Mouse (Mus musculus) embryo, embryonic 11.5 days (tissue): ENCODE measurements around the gene Bmp4.

Experiments
- DNase-seq: peaks from one replicate; pipeline ENCODE4 v3.0.0-alpha.2; 2012; ENCODE audit warnings: low read depth, low spot score

The Bmp4 gene

DNA sequence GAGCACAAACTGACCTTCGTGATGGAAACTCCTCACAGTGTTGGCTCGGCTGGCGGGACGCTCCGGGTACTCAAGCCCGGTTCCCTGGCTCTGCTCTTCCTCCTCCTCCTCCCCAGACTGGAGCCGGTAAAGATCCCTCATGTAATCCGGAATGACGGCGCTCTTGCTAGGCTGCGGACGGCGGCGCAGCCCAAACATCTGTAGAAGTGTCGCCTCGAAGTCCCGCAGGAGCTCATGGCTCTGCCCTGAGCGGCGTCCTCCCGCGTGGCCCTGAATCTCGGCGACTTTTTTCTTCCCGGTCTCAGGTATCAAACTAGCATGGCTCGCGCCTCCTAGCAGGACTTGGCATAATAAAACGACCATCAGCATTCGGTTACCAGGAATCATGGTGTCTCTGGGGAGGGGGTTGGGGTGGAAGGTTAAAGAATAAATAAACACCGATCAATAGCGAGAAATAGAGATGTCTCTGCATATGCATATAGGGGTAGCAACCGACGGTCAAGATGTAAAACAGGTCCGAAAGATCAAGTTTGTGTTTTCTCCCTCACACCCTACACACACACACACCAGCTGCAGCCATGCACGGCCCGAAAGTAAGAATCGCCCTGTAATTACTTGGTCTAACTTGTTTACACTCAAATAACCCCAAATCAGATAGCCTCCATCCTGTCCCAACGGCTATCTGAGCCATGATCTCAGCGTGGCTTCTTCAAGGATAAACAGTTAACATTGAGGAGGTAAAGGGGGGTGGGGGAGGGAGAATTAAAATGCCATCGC is 4.6 kb downstream of the Bmp4 start:
- no peak for DNase-seq

GRCm38 (mm10) chr14:46384946-46385691 is 5.3 kb downstream of the Bmp4 start:
- DNase-seq, result no peak

- DNase-seq, result no peak
Measured at GRCm38 (mm10) chr14:46381457-46381856, 9.0 kb downstream of the Bmp4 start.

DNA sequence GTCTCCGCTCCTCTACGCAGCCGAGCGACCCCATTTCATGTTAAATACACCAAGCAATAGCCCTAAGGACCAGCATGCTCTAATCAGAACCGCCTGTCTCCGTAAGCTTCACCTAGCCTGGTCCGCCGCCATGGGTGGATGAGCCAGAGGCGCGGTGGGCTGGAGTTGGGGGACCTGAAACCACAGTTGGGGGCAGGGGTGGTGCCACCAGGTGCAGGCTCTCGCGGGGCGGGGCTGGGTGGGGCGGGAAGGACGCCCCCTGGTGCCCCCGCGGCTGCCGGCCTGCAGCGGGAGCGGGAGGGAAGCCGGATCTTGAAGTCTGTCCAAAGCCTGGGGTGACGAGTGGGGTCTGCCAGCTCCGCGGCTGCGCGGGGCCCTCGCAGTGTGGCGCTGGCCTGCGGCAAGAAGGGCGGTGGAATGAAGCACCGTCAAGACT is 10.2 kb downstream of the Bmp4 start:
- DNase-seq, result no peak

GRCm38 (mm10) chr14:46379285-46379684 is 11.2 kb downstream of the Bmp4 start, which contains the start of gene Gm15217:
Gene Gm15217, plus strand, starts transcription at chr14:46379414.
- no peak for DNase-seq

GRCm38 (mm10) chr14:46375796-46376195 is 14.7 kb downstream of the Bmp4 start:
- DNase-seq, result no peak

GRCm38 (mm10) chr14:46372452-46372851 is 18.0 kb downstream of the Bmp4 start:
- DNase-seq, result no peak

- DNase-seq, result no peak
Measured at GRCm38 (mm10) chr14:46363209-46363608, 27.3 kb downstream of the Bmp4 start.

DNA sequence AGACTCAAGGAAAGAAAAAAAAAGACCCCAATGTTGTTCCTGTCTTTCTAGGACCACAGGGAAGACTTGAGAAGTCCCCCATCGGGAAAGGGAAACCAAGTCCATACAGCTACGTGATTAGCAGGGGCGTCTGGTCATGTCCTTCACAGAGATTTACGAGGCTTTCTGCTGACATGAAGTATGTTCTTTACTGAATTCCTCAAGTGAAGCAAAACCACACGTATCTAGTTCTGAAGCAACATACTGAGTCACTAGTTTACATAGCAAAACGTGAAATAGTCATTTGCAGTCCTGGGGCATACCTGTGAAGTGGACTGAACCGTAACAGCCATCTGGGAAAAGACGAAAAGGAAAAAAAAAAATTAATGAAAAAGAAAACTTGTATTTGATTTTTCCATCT is 32.8 kb downstream of the Bmp4 start:
- DNase-seq, result no peak

GRCm38 (mm10) chr14:46357286-46357685 is 33.2 kb downstream of the Bmp4 start:
- DNase-seq, result no peak

- no peak for DNase-seq
Measured at GRCm38 (mm10) chr14:46344750-46345149, 45.7 kb downstream of the Bmp4 start.

- no peak for DNase-seq
Measured at GRCm38 (mm10) chr14:46338801-46339200, 51.7 kb downstream of the Bmp4 start.
